Mouse (Mus musculus): ENCODE data around the gene Gpr68. TPM values are rescaled to one million over a fixed set of nuclear protein-coding genes. Genes with fewer than 3 reads are reported as not detected.

Gene Gpr68
- polyA plus RNA-seq, 1 experiment from 2014 or later: 0.22 TPM

GRCm38 (mm10) chr12:100841211-100841792, 66.7 kb downstream of the Gpr68 start:
- Histone ChIP-seq H3K9ac (ENCODE audit: low read depth, low read length) (no peak overlapping the region), H3K9me3 (ENCODE audit: control insufficient read depth, low read length) (no peaks in the 10 kb centered on the region), H3K4me1 (replicated peaks; ENCODE audit: control insufficient read depth, insufficient read depth, low read length) (no peaks in the 10 kb centered on the region), H3K27ac (ENCODE audit: low read depth, low read length) (no peak overlapping the region), H3K27me3 (ENCODE audit: control insufficient read depth, insufficient read depth, low read length) (no peaks in the 10 kb centered on the region), H3K36me3 (ENCODE audit: control insufficient read depth, insufficient read depth, low read length) (no peaks in the 10 kb centered on the region), H3K4me3 (ENCODE audit: low read depth, low read length) (no peak overlapping the region), H3K4me2 (replicated peaks; ENCODE audit: low read depth, low read length) (no peak overlapping the region)
- peak; percentile 89 for DNase-seq (ENCODE audit: low spot score)
- peak; percentile 64 for ATAC-seq (ENCODE audit: low FRiP score)
- 33% methylated on average over 3 of the region's 3 CpGs for WGBS

GRCm38 (mm10) chr12:100839926-100840325, 68.1 kb downstream of the Gpr68 start:
- no peak overlapping the region for H3K4me2 ChIP-seq (replicated peaks; ENCODE audit: low read depth, low read length)
- no peaks in the 10 kb centered on the region for H3K9me3 ChIP-seq (ENCODE audit: control insufficient read depth, low read length)
- 83% methylated on average over 6 of the region's 6 CpGs for WGBS
- no peak overlapping the region for H3K27ac ChIP-seq (ENCODE audit: low read depth, low read length)
- ATAC-seq (ENCODE audit: low FRiP score) (no peak), DNase-seq (ENCODE audit: low spot score) (no peak)
- no peaks in the 10 kb centered on the region for H3K4me1 ChIP-seq (replicated peaks; ENCODE audit: control insufficient read depth, insufficient read depth, low read length)
- no peak overlapping the region for H3K9ac ChIP-seq (ENCODE audit: low read depth, low read length)
- no peaks in the 10 kb centered on the region for H3K27me3 ChIP-seq (ENCODE audit: control insufficient read depth, insufficient read depth, low read length)
- no peak overlapping the region for H3K4me3 ChIP-seq (ENCODE audit: low read depth, low read length)
- H3K36me3 ChIP-seq (ENCODE audit: control insufficient read depth, insufficient read depth, low read length): no peaks in the 10 kb centered on the region

GRCm38 (mm10) chr12:100839079-100839600, 68.9 kb downstream of the Gpr68 start:
- no peaks in the 10 kb centered on the region for H3K27me3 ChIP-seq (ENCODE audit: control insufficient read depth, insufficient read depth, low read length)
- H3K4me3 ChIP-seq (ENCODE audit: low read depth, low read length): no peak overlapping the region
- DNase-seq (ENCODE audit: low spot score) (no peak), ATAC-seq (ENCODE audit: low FRiP score) (no peak)
- H3K27ac ChIP-seq (ENCODE audit: low read depth, low read length): no peak overlapping the region
- no peaks in the 10 kb centered on the region for H3K4me1 ChIP-seq (replicated peaks; ENCODE audit: control insufficient read depth, insufficient read depth, low read length)
- 36% methylated on average over 8 of the region's 8 CpGs for WGBS
- H3K9ac ChIP-seq (ENCODE audit: low read depth, low read length): no peak overlapping the region
- no peaks in the 10 kb centered on the region for H3K9me3 ChIP-seq (ENCODE audit: control insufficient read depth, low read length)
- no peak overlapping the region for H3K4me2 ChIP-seq (replicated peaks; ENCODE audit: low read depth, low read length)
- H3K36me3 ChIP-seq (ENCODE audit: control insufficient read depth, insufficient read depth, low read length): no peaks in the 10 kb centered on the region

- no peak for ATAC-seq (ENCODE audit: low FRiP score)
Observed at GRCm38 (mm10) chr12:100837208-100837607, 70.8 kb downstream of the Gpr68 start.

GRCm38 (mm10) chr12:100831629-100832325, 76.2 kb downstream of the Gpr68 start:
- Histone ChIP-seq H3K27me3 (ENCODE audit: control insufficient read depth, insufficient read depth, low read length) (no peaks in the 10 kb centered on the region), H3K4me1 (replicated peaks; ENCODE audit: control insufficient read depth, insufficient read depth, low read length) (no peaks in the 10 kb centered on the region), H3K4me3 (ENCODE audit: low read depth, low read length) (no peak overlapping the region), H3K27ac (ENCODE audit: low read depth, low read length) (no peak overlapping the region), H3K9ac (ENCODE audit: low read depth, low read length) (no peak overlapping the region), H3K9me3 (ENCODE audit: control insufficient read depth, low read length) (no peaks in the 10 kb centered on the region), H3K36me3 (ENCODE audit: control insufficient read depth, insufficient read depth, low read length) (no peaks in the 10 kb centered on the region), H3K4me2 (replicated peaks; ENCODE audit: low read depth, low read length) (no peak overlapping the region)
- DNase-seq (ENCODE audit: low spot score): no peak
- ATAC-seq (ENCODE audit: low FRiP score): peak; percentile 79; the same call in 1 of the 2 replicates
- 36% methylated on average over 8 of the region's 8 CpGs for WGBS

More at GRCm38 (mm10) chr12:100837208-100837607, 70.8 kb downstream of the Gpr68 start:
- 92% methylated on average over 3 of the region's 3 CpGs for whole genome bisulfite sequencing
- no peak for DNase-seq (ENCODE audit: low spot score)
- Histone ChIP-seq H3K4me1 (replicated peaks; ENCODE audit: control insufficient read depth, insufficient read depth, low read length) (no peaks in the 10 kb centered on the region), H3K4me2 (replicated peaks; ENCODE audit: low read depth, low read length) (no peak overlapping the region), H3K27ac (ENCODE audit: low read depth, low read length) (no peak overlapping the region), H3K4me3 (ENCODE audit: low read depth, low read length) (no peak overlapping the region), H3K9me3 (ENCODE audit: control insufficient read depth, low read length) (no peaks in the 10 kb centered on the region), H3K9ac (ENCODE audit: low read depth, low read length) (no peak overlapping the region), H3K36me3 (ENCODE audit: control insufficient read depth, insufficient read depth, low read length) (no peaks in the 10 kb centered on the region), H3K27me3 (ENCODE audit: control insufficient read depth, insufficient read depth, low read length) (no peaks in the 10 kb centered on the region)

- Histone ChIP-seq H3K27ac (ENCODE audit: low read depth, low read length) (no peak overlapping the region), H3K36me3 (ENCODE audit: control insufficient read depth, insufficient read depth, low read length) (no peaks in the 10 kb centered on the region), H3K27me3 (ENCODE audit: control insufficient read depth, insufficient read depth, low read length) (no peaks in the 10 kb centered on the region), H3K9ac (ENCODE audit: low read depth, low read length) (no peak overlapping the region), H3K4me1 (replicated peaks; ENCODE audit: control insufficient read depth, insufficient read depth, low read length) (no peaks in the 10 kb centered on the region), H3K4me2 (replicated peaks; ENCODE audit: low read depth, low read length) (no peak overlapping the region), H3K9me3 (ENCODE audit: control insufficient read depth, low read length) (no peaks in the 10 kb centered on the region), H3K4me3 (ENCODE audit: low read depth, low read length) (no peak overlapping the region)
- no peak for DNase-seq (ENCODE audit: low spot score)
- 74% methylated on average over 2 of the region's 2 CpGs for WGBS
- no peak for ATAC-seq (ENCODE audit: low FRiP score)
Observed at GRCm38 (mm10) chr12:100831021-100831420, 77.0 kb downstream of the Gpr68 start.

Other genes starting within 250 kb of the Gpr68 start
- 3.3 and 5.6 TPM in 2 replicates for gene Rps6ka5, start 181.2 kb downstream of the Gpr68 start, polyA plus RNA-seq (2014; fragmentation: Nextera tagmentation; extraction: Ambion mirVana)
- 0.57 TPM in 2 replicates for gene Dglucy, start 129.1 kb downstream of the Gpr68 start, polyA plus RNA-seq (2014; fragmentation: Nextera tagmentation; extraction: Ambion mirVana)
- 11.6 and 14.1 TPM in 2 replicates for gene Ccdc88c, start 120.9 kb upstream of the Gpr68 start, polyA plus RNA-seq (2014; fragmentation: Nextera tagmentation; extraction: Ambion mirVana)
- 59.9 and 63.6 TPM in 2 replicates for gene Ppp4r3a, start 175.5 kb upstream of the Gpr68 start, polyA plus RNA-seq (2014; fragmentation: Nextera tagmentation; extraction: Ambion mirVana)

All from hindbrain, embryonic 11.5 days (tissue).